Mouse (Mus musculus): ENCODE measurements around the gene 1700001O22Rik.
A peak's percentile ranks its signal among the peaks of the same experiment; 100 is the strongest.

The 1700001O22Rik gene

DNA sequence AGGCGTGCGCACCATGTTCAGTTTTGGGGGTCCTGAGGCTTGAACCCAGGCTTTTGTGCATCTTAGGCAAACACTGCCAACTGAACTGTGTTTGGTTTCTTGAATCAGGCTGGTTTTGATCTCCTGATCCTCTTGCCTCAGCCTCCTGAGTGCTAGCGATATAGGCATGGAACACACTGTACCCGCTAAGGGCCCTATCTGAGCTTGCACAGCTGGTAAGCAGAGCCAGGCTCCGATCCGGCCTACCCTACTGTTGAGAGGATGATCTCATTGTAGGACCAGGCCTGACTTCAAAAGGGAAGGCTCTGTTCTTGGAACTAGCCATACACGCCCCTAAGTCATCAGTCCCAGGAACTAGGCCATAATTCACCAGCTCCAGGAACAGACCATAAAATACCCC is 7.1 kb upstream of the 1700001O22Rik start:
- no peak for DNase-seq

DNA sequence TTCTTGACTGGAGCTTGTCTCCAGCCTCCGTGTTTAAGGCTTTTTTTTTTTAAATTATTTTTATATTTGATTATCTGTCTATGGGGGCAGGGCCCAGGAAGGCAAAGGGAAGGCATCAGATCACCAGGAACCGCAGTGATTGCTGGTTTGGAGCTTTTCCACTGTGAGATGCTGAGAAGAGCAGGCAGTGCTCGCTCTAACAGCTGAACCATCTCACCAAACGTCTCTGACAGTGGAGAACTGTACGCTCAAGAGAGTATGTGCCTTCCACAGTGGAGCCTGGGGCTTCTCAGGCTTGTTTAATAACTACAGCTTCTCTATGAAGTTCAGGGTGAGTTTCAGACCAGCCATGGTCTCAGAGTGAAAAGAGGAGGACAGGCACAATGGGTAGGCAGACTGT is 6.0 kb upstream of the 1700001O22Rik start:
- no peak for DNase-seq

DNA sequence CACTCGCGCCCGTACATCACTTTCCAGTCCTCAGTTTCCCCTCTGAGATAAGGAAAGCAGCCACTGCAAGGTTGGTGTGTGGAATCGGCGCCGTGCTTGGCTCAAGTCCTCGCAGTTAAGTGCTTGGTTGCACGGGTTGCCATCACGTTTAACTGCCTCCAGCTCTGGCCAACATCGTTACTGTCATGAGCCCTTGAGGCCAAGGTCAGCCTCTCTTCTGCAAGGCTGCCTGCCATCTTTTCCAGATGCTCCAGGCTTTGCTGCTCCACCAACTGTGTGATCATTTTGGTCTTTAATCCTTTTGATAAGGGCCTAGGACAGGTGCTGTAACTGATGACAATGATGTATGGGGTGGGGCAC is 4.8 kb upstream of the 1700001O22Rik start:
- DNase-seq: no peak

DNA sequence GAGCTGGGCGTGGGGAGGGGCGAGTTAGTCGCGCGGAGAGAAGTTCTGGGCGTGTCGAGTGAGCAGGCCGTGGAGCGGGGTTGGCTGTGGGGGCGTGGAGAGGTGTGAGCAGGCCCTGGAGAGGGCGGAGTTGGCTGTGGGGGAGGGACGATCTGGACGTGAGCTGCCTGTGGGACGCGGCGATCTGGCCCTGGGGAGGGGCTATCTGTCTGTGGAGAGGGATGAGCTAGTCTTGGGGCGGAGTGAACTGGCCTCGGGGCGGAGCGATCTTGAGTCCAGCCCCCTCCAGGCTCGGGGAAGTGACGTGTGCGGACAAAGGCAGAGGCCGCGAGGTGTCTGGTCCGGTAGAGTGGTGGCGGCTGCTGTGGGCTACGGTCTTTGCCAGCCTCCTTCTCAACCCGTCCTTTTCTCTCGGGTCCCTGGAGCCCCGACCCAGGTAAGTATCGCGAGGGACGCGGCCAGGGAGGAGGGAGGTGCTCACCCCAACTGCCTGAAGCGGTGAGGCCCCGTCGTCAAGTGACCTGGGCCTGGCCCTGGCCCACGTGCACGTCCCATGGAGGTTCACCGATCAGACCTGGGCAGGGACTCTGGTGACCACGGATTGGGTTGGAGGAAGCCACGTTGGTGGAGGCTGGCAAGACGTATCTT is 4.3 kb upstream of the 1700001O22Rik start, which contains the start of gene Ntmt1:
Gene Ntmt1, plus strand, starts transcription at position 179 of the 648 bp plus-strand sequence.
- peak; percentile 100 for DNase-seq

DNA sequence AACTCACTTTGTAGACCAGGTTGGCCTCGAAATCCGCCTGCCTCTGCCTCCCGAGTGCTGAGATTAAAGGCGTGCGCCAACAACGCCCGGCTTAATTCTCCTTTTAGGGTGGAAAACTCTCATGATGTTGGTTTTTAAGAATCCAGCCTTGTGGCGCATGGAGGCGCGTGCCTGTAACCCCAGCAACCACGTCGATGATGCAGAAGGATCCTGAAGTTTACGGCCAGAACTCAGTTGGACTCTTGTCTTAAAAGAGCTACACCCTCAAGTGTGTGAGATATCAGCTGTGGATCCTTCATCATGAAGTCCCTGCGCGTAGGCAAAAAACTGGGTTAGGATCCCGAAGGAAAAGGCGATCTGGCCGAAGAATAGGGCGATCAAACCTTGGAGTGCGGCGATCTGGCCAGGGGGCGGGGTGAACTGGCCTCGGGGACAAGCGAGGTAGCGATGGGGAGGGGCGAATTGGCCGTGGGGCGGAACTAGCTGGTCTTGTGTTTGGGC is 3.7 kb upstream of the 1700001O22Rik start:
- DNase-seq: no peak

DNA sequence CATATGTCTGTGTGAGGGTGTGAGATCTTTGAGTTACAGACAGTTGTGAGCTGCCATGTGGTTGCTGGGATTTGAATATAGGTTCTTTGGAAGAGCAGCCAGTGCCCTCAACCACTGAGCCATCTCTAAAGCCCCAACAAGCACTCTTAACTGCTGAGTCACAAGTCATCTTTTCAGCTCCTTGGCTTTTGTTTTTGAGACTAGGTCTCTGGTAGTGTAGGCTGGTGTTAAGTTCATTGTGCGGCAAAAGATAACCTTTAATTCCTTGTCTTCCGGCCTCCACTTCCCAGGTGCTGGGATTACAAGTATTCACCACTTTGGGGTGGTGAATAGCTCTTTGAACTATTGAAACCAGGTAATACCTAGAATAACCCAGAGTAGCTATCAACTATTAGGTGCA is 2.5 kb upstream of the 1700001O22Rik start:
- no peak for DNase-seq

DNA sequence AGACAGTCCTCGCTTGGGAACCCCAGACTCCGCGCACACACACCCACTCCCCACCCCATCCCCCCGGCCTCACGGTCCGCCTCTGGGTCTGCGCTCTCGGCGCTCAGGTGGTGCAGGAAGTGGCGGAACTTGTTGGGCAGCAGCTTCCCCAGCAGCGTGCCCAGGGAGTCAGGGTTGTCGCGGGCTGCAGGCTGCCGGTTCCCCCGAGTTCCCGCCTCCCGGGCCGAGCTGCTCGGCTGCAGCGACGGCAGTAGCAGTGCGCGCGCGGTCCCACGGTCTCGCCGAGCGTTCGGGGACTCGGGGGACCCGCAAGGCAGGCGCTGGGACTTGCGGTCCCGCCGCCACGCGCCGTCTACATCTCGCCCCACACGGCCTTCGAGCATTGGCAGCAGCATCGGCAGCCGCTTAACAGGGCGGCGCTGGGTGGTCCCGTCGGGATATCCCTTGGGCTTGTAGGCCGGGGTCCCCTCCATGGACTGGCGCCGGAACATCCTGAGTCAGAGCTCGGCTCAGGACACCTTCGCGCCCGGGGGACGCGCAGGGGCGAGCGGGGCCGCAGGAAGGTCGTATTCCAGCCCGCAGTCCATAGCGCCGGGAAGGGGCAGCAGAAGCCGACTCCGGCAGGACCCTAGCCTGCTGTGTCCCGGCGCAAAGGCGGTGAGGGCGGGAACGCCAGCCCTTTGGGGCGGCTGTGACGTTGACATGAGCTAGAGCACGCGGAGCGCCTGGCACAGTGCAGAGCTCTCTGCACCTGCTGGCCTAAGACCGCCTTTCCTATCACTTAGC is 2.2 kb downstream of the 1700001O22Rik start:
- peak; percentile 48 to 71 for DNase-seq

DNA sequence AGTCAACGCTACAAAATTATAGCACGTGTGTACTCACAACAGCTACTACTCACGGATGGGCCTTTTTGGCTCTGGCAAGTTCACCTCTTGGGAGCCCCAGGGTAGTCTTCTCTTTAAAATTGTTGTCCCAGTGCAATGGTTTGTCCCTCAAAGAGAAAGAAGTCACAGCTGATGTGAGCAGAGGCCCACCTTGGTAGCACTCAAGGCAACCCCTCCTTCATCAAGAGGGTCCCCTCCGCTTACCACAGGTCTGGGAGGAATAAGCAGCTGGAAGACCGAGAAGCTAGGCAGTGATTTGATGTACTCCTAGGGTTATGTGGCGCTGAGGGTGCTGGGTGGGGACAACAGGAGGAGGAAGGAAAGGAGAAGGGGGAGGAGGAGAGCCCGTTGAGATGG is 2.8 kb downstream of the 1700001O22Rik start:
- no peak for DNase-seq

DNA sequence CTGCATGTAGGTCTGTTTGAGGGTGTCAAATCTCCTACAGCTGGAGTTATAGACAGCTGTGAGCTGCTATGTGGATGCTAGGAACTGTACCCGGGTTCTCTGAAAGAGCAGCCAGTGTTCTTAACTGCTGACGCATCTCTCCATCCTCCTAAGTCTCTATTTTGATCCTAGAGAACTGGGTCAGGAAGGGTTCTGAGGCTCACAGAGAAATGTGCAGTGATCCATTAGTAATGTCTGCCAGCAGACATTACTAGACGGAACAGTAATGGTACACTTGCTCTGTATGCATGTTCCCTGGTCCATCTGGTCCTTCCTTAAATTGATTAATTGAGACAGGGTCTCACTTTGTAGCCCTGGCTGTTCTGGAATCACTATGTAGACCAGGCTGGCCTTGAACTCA is 4.0 kb downstream of the 1700001O22Rik start:
- no peak for DNase-seq

DNA sequence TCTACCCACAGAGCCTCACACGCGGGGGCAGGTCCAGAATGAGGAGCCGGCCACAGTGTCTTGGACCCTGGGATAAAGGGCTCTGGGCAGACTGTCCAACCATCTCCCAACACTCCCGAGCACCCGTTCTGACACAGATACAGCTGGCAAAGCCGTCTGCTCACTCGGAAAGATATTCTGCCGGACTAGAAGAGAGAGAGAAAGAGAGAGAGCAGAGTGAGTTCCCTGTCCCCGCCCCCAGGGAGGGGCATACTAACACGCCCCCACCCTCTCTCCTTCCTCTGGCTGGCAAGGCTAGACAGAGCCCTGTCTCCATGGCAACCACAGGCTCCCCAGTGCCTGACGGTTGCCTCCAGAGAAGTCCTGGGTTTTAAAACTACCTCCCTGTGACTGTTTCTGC is 7.1 kb downstream of the 1700001O22Rik start:
- DNase-seq: peak; percentile 86 to 92

DNA sequence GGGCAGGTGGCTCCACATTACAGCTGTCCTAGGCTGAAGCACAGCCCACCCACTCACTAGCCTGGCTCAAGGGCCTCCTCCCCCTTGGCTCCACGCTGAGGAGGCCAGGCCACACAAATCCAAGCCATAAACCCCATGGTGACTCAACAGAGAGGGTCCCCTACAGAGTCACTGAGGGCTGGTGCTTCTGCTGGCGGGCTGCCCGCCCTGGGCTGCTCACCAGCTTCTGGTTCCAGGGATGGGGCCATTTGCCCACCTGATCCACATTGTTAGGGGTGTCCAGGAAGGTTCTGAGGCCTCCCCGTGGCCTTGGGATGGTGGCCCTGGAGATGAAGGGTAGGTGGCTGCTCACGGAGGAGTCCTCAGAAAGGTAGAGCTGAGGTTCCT is 7.6 kb downstream of the 1700001O22Rik start:
- DNase-seq: no peak

DNA sequence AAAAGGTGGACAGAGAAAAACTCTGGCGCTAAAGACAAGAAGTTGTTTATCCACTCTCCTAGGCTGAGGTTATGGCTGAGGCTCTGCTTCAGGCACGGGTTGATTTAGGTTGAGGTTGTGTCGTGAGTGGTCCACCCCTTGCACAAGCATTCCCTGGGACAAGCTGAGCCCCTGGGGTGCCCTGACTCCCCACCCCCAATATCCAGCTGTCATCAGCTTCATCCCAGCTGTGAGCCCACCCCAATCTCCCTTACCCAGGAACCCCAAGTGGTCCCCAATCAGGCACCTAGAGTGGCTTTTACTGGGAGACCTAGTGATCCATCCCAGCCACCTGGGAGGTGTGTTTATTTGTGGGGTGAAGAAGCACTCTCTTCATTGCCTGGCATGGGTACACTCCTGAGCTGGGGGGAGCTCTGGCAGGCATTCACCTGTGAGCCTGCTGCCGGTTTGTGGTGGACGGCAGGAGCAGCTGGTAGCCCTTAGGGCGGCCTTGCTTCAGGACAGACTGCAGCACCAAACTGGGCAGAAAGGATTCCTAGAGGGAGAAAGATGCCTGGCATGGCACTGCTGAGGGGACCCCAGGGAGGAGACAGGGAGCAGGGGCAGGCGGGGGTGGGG is 8.1 kb downstream of the 1700001O22Rik start:
- DNase-seq: no peak

DNA sequence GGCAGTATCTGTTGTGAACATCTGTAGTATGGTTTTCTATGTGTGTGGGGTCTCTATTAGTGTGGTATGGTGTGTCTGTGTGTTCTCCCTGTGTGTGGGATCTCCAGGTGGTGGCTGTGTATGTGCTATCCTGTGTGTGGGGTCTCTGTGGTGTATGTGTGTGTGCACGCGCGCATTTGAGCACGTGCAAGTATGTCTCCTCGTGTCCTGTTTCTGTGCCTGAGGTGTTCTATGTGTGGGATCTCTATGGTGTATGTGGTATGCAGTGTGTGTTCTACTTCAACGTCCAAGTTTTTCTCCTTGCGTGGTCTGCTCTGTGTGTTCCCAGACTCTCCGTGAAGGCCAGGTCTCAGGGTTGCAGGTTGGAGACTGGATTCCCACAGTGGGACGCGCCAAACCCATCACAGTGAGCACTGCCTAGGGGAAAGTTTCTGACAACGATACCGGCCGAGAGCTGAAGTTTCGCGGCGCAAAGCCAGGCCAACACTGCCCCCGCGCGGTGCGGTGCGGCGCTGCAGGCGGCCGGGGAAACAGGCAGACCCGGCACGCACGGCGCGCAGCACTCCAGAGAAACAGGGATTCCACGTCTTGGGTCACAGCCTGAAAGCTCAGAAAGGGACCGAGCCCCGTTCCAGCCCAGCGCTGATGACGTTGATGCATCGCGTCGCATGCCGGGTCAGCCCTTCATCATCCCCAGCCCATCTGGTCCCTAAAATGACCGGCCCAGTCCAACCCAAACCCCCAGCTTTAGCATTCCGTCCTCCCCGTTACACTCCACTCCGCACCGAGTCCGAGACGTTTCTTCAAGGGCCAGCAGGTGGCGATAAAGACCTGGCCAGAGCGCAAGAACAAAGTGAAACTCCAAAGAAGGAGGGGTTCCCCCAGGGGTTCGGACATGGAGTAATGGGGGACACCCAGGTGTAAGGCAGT is 9.0 kb downstream of the 1700001O22Rik start:
- DNase-seq: peak; percentile 92 to 95

DNA sequence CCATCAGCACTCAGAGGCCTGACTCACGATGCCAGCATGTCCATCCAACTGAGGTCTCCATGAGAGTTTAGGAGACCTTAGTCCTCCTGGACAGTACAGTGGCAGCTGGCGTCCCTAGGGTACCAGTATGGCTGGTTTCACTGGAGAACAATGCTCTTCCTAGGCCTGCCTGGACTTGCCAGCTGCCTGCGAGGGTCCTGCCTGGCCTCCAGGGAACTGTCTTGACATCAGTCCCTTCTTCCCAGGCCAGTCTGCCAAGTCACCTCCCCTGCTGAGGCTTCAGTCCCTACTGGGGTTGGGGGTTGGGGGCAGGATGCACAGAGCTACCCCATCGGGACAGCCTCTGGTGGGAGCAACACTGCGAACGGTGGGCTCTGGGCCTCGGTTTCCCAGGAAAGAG is 11.4 kb downstream of the 1700001O22Rik start:
- no peak for DNase-seq

DNA sequence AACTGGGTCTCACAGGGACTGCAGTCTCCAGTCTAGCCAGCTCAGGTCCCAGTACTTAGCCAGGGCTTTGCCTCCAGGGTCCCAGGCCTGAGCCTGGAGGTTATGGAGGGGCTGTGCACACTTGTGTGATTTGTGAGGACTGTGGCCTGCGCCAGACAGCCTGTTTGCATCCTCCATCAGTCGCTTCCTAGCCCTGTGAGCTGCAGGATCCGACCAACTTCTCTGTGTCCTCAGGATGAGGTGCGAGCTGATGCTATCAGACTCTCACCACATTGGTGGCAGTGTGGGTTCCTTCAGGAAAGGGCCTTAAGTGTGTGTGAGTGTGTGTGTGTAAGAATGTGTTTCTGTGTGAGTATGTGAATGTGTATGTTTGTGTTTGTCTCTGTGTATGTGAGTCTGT is 16.0 kb downstream of the 1700001O22Rik start:
- DNase-seq: no peak

DNA sequence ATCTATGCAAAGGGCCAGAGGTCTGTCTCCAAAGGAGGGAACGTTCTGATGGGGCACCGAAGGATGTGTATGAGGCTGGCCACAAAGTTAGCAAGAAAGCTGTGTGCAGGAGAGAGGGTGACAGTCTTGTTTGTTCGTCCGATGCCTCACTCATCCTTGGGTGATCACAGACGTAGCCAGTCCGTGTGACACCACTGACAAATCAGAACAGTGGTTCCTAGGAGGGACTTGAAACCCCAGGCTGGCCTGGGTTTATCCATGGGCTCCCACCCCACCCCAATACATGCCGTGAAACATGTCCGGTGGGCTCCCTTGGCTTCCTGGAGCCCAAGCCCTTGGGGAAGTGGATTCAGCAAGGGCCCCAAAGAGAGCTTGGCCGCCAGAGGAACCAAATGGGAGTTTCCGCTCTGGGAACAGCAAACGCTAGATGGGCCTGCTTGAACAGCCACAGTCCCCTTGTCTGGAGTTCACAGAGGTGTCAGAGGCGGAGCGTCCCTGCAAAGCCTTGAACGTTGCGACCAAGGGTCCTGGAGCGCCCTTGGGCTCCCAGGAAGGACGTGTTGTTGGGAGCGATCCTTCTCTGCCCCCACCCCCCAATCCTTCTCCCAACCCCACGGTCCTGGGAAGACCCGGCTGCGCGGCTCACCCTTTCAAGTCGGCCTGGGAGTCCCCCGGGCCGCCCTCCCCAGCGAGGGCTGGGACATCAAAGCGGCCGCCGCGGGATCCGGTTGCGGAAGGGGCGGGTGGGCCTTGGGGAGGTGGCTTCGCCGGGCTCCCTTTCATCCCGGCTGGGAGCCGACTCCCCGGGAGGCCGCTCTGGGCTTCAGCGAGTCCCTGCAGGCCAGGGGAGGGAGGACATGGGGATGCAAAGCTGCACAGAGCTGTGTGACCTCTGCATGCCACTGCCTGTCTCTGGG is 19.1 kb downstream of the 1700001O22Rik start:
- peak; percentile 57 to 80 for DNase-seq

DNA sequence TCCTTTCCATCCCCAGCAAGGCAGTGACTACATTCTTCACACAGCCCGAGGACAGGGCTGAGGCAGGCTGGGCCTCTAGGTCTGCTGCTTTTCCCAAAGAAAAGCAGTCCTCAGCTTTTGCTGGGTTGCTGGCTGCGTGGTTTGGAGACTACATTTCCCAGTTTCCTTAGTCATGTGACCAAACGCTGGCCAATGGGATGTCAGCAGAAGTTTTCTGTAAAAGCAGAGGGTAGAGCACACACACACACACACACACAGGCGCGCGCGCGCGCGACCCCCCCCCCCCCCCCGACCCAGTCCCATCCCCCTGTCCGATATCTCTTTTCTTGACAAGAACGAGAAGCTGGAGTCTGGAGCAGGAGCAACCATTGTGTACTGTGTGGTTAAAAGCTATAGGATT is 20.1 kb downstream of the 1700001O22Rik start:
- DNase-seq: peak; percentile 88 to 90

DNA sequence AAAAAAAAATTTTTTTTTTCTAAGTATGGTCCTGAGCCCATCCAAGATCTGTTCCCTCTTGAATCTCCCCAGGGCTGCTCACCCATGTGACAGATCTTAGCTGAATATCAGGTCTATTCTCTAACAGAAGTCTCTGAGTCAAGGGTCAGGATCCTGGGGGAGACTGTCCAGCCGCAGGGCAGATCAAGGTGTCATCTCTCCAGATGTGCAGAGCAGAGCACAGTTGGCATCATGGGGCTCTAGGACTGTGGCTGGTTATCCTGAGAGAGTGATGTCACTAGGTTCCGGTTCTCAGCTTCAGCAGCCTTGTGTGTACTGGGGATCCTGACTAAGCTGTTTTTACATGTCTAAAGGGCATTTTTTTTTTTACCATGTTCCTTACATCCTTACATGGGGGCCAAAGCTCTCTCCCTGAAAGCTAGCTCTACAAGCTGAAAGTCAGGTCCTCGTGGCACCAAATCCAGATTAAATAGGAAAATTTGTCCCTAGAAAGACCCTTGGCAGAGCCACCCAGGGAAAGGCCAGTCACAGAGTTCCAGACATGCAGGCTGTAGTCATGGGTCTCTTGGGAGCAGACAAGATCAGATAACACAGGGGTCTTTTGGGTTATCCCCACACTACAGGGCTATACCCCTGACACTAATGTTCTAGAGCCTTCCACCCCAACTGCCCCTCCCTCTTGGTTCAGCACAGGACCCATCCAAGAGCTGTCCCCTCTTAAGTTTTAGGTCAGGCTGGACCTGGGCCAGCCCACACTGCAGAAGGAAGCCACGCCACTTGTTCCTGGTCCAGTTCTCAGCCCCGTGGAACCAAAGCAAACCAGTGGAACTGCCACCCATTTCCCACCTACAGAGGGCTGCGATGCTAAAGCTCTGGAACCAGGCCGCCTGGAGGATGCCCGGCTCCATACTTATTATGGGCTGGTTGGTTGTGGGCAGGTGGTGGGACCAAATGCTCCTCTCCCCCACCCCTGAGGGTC is 20.9 kb downstream of the 1700001O22Rik start:
- peak in 1 of 2 experiments; percentile 21 for DNase-seq

DNA sequence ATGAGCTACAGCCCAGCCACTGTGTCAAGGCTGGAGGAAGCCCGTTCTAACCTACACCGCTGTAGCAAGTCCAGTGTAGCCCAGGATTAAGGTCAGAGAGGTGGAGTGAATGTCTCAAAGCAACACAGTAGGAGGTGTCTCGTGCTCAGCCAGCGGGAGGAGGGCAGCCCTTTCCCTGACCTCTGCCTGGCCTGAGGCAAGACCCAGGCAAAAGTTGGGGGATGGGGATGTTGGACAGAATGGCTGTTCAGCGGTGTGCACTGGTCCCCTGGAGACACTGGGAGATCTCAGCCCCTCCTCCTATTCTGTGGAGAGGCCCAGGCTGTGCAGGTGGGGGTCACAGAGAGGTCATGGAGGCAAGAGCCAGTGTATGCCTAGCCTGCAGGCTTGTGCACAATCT is 24.2 kb downstream of the 1700001O22Rik start:
- peak; percentile 75 to 88 for DNase-seq

DNA sequence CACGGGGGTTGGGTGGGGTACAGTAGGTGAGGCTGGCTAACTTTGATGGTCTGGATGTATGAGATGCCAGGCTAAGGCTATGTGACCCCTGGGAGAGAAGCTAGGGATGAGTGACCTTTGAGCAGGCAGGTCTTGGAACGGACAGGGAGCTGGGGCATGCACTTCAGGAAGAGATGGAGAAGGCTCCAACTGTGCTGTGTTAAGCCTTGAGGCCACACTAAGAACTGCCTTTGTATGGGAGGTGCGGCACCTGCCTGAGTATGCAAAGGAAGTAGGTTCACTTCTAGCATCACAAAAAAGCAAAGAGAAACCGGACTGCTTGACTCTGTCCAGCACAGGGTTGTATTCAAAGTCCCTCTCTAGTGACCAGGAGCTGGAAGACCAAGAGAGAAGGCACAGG is 25.2 kb downstream of the 1700001O22Rik start:
- DNase-seq: no peak
